Mouse (Mus musculus) urinary bladder, adult 2 months (tissue): Measurements from ENCODE around the gene Ssr1. TPM values are rescaled to one million over a fixed set of nuclear protein-coding genes. Genes with fewer than 3 reads are reported as not detected.

Source experiments
- DNase-seq: peaks from one replicate; pipeline ENCODE4 v3.0.0; 2022; ENCODE audit warnings: low spot score
- polyA plus RNA-seq: library from polyadenylated mRNA; depleted of rRNA; stranded (reverse); fragments of >200 nt; gene quantifications from 2 replicates; pipeline ENCODE4 v1.2.3, GENCODE M21; 2012; rRNA removed

The Ssr1 gene
- polyA plus RNA-seq = 24.4 and 27.2 TPM in 2 replicates

- DNase-seq = peak; percentile 90
Measured at GRCm38 (mm10) chr13:37993704-37994404, at the start of gene Ssr1. Ssr1 (minus strand) TSS chr13:37994217.

- no peak for DNase-seq
Measured at GRCm38 (mm10) chr13:38037811-38038210, 43.8 kb upstream of the Ssr1 start.

- DNase-seq = peak; percentile 96
Measured at GRCm38 (mm10) chr13:38037044-38037687, 43.1 kb upstream of the Ssr1 start, which contains the start of gene Cage1. Cage1 (minus strand) TSS chr13:38037069.

- DNase-seq = no peak
Measured at GRCm38 (mm10) chr13:38036343-38037043, 42.5 kb upstream of the Ssr1 start, which contains the start of gene Riok1. Riok1 (plus strand) TSS chr13:38036995.

GRCm38 (mm10) chr13:38028407-38028806 is 34.4 kb upstream of the Ssr1 start:
- DNase-seq = no peak

GRCm38 (mm10) chr13:38027618-38028248 is 33.7 kb upstream of the Ssr1 start:
- DNase-seq = no peak

- no peak for DNase-seq
Measured at GRCm38 (mm10) chr13:38025874-38026273, 31.9 kb upstream of the Ssr1 start.

GRCm38 (mm10) chr13:38018791-38019190 is 24.8 kb upstream of the Ssr1 start:
- DNase-seq = no peak

GRCm38 (mm10) chr13:38015591-38015990 is 21.6 kb upstream of the Ssr1 start:
- no peak for DNase-seq

- DNase-seq = no peak
Measured at GRCm38 (mm10) chr13:38012436-38012835, 18.4 kb upstream of the Ssr1 start.

- no peak for DNase-seq
Measured at GRCm38 (mm10) chr13:38010444-38010910, 16.5 kb upstream of the Ssr1 start.

- DNase-seq = no peak
Measured at GRCm38 (mm10) chr13:38009721-38010408, 15.8 kb upstream of the Ssr1 start.

GRCm38 (mm10) chr13:38007972-38008371 is 14.0 kb upstream of the Ssr1 start:
- DNase-seq = no peak

- DNase-seq = no peak
Measured at GRCm38 (mm10) chr13:38002461-38002860, 8.4 kb upstream of the Ssr1 start.

- DNase-seq = no peak
Measured at GRCm38 (mm10) chr13:37999713-38000112, 5.7 kb upstream of the Ssr1 start.

- DNase-seq = no peak
Measured at GRCm38 (mm10) chr13:37994405-37994749, 360 bp upstream of the Ssr1 start.

GRCm38 (mm10) chr13:37993376-37993703 is 677 bp downstream of the Ssr1 start:
- no peak for DNase-seq

GRCm38 (mm10) chr13:37992638-37993371 is 1.2 kb downstream of the Ssr1 start:
- DNase-seq = no peak

- DNase-seq = no peak
Measured at GRCm38 (mm10) chr13:37989701-37990100, 4.3 kb downstream of the Ssr1 start.

GRCm38 (mm10) chr13:37986166-37986565 is 7.9 kb downstream of the Ssr1 start:
- DNase-seq = no peak

GRCm38 (mm10) chr13:37981063-37981462 is 13.0 kb downstream of the Ssr1 start:
- no peak for DNase-seq
